Mouse (Mus musculus): ENCODE measurements around the gene Vangl1.

GRCm38 (mm10) chr3:102174118-102174865 lies 30.2 kb downstream of the Vangl1 start:
- TF ChIP-seq GATA1 (IDR thresholded peaks at IDR 0.05; ENCODE audit: low read length) (no peak), TAL1 (IDR thresholded peaks at IDR 0.05; ENCODE audit: low read length) (no peak)

Data from erythroblast, embryonic 14.5 days (primary cell).